Mouse (Mus musculus): ENCODE data around the gene St3gal4.

DNA sequence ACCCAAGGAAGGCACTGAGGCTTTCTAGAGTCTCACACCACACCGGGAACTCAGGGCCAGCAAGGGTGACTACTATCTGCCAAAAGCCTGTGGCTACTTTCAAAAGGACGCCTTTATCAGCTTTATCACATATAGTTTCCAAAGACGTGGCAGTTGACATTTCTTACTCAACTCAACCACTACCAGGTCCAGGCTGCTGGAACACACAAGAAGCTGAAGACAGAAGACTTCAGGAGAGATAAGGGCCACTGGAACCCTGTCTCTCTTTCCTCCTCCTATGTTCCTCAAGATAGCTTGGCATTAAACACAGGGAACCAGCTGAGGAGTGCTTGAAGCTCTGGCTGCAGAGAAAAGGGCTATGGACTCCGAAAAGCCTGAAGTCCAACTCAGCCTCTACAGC is 21.2 kb downstream of the St3gal4 start:
- TF ChIP-seq CTCF (IDR thresholded peaks at IDR 0.05 in 2 of 3, conservative IDR thresholded peaks at IDR 0.05 in 1 of 3; ENCODE audit: control insufficient read depth in 1 of 3, insufficient read depth in 1 of 3, low read depth in 2 of 3, low read length in 3 of 3, poor library complexity in 1 of 3, severe bottlenecking in 1 of 3): no peak
- no peak for TF ChIP-seq ZC3H11A (IDR thresholded peaks at IDR 0.05; ENCODE audit: low read depth, low read length)
- TF ChIP-seq RAD21 (IDR thresholded peaks at IDR 0.05; ENCODE audit: low read depth, low read length): no peak
- no peak for TF ChIP-seq POLR2A (IDR thresholded peaks at IDR 0.05; ENCODE audit: control insufficient read depth in 1 of 2, insufficient read depth in 1 of 2, low read depth in 1 of 2, low read length in 2 of 2, poor library complexity in 1 of 2)
- TF ChIP-seq POLR2AphosphoS5 (IDR thresholded peaks at IDR 0.05; ENCODE audit: borderline replicate concordance, low read depth, low read length): no peak
- no peak for TF ChIP-seq JUND (IDR thresholded peaks at IDR 0.05; ENCODE audit: low read depth, low read length)
- TF ChIP-seq ZNF384 (IDR thresholded peaks at IDR 0.05; ENCODE audit: low read depth, low read length): no peak
- TF ChIP-seq KAT2A (conservative IDR thresholded peaks at IDR 0.05; ENCODE audit: low read depth, low read length): no peak
- no peak for TF ChIP-seq ZKSCAN1 (IDR thresholded peaks at IDR 0.05; ENCODE audit: low read depth, low read length)

Data from MEL (cell line).